In genomic region chr9:66861104-66861767, GRCm38 (mm10) we compare ENCODE assay signal across 10 mouse cellular contexts. TPM values are rescaled to one million over a fixed set of nuclear protein-coding genes. Genes with fewer than 3 reads are reported as not detected.
A peak's percentile ranks its signal among the peaks of the same experiment; 100 is the strongest.
DNase-seq lines count a peak whose midpoint lies in the region; ATAC-seq lines count a peak whose summit lies in the region.
"Had no signal": no experiment of that assay in that cellular context is flagged by ENCODE, and none has a peak within 500 bp of the region (broad histone marks: within the 10 kb centered on the region; RNA-seq: fewer than 3 reads in every experiment).

No protein-coding gene starts in this region.

- WGBS in kidney, embryonic 14.5 days, result 70% methylated on average over 5 of the region's 5 CpGs
- 50% methylated on average over 5 of the region's 5 CpGs for WGBS in embryonic facial prominence, embryonic 15.5 days
- 49% methylated on average over 5 of the region's 5 CpGs for WGBS in hindbrain, embryonic 16.5 days
- WGBS in intestine, embryonic 16.5 days, result 75% methylated on average over 5 of the region's 5 CpGs

- H3K4me1 ChIP-seq in kidney, embryonic 14.5 days (ENCODE audit: control insufficient read depth, insufficient read depth, low read length), result no peaks in the 10 kb centered on the region
- H3K4me1 ChIP-seq in embryonic facial prominence, embryonic 15.5 days, result peaks cover 27% of the 10 kb centered on the region
- peaks cover 5% of the 10 kb centered on the region; the same call in 1 of the 2 replicates for H3K4me1 ChIP-seq in hindbrain, embryonic 16.5 days (ENCODE audit: control insufficient read depth, insufficient read depth, low read depth, low read length)
- H3K4me1 ChIP-seq in intestine, embryonic 16.5 days (ENCODE audit: control insufficient read depth, insufficient read depth, low read length), result no peaks in the 10 kb centered on the region; the same call in 1 of the 2 replicates

- no peak overlapping the region for H3K4me2 ChIP-seq in kidney, embryonic 14.5 days (replicated peaks; ENCODE audit: low read depth, low read length)
- no peak overlapping the region for H3K4me2 ChIP-seq in embryonic facial prominence, embryonic 15.5 days (replicated peaks)
- H3K4me2 ChIP-seq in hindbrain, embryonic 16.5 days (ENCODE audit: low read length), result no peak overlapping the region
- no peak overlapping the region for H3K4me2 ChIP-seq in intestine, embryonic 16.5 days (ENCODE audit: low read depth, low read length)

- no peaks in the 10 kb centered on the region for H3K9me3 ChIP-seq in kidney, embryonic 14.5 days (ENCODE audit: control insufficient read depth, low read length)
- H3K9me3 ChIP-seq in embryonic facial prominence, embryonic 15.5 days (replicated peaks), result no peaks in the 10 kb centered on the region
- no peaks in the 10 kb centered on the region for H3K9me3 ChIP-seq in hindbrain, embryonic 16.5 days (ENCODE audit: control insufficient read depth, low read length)
- H3K9me3 ChIP-seq in intestine, embryonic 16.5 days (ENCODE audit: control insufficient read depth, low read length), result no peaks in the 10 kb centered on the region

- H3K4me3 ChIP-seq in kidney, embryonic 14.5 days (ENCODE audit: low read length), result no peak overlapping the region
- no peak overlapping the region for H3K4me3 ChIP-seq in embryonic facial prominence, embryonic 15.5 days (replicated peaks)
- no peak overlapping the region for H3K4me3 ChIP-seq in hindbrain, embryonic 16.5 days (ENCODE audit: low read length)
- no peak overlapping the region for H3K4me3 ChIP-seq in intestine, embryonic 16.5 days (ENCODE audit: low read length)
- H3K4me3 ChIP-seq: heart, adult 2 months had no signal

- no peak overlapping the region for H3K9ac ChIP-seq in kidney, embryonic 14.5 days (ENCODE audit: low read depth, low read length)
- no peak overlapping the region for H3K9ac ChIP-seq in embryonic facial prominence, embryonic 15.5 days
- no peak overlapping the region for H3K9ac ChIP-seq in hindbrain, embryonic 16.5 days (ENCODE audit: low read depth, low read length)
- no peak overlapping the region for H3K9ac ChIP-seq in intestine, embryonic 16.5 days (ENCODE audit: low read depth, low read length)

- DNase-seq in kidney, postnatal 14 days, result peak; percentile 17
- peak; percentile 4 for DNase-seq in NIH3T3 (ENCODE audit: low read depth)
- DNase-seq in frontal cortex, postnatal 25 days (ENCODE audit: low spot score in 2 of 2), result no peak
- DNase-seq: cerebellum, adult 9-11 months; heart, adult 2 months had no signal

- H3K27me3 ChIP-seq in kidney, embryonic 14.5 days (ENCODE audit: control insufficient read depth, insufficient read depth, low read length), result no peaks in the 10 kb centered on the region
- H3K27me3 ChIP-seq in embryonic facial prominence, embryonic 15.5 days, result no peaks in the 10 kb centered on the region
- no peaks in the 10 kb centered on the region for H3K27me3 ChIP-seq in hindbrain, embryonic 16.5 days (replicated peaks; ENCODE audit: control insufficient read depth, insufficient read depth, low read length)
- H3K27me3 ChIP-seq in intestine, embryonic 16.5 days (replicated peaks; ENCODE audit: control insufficient read depth, insufficient read depth, low read length), result no peaks in the 10 kb centered on the region

- no peak for ATAC-seq in kidney, embryonic 14.5 days (ENCODE audit: low FRiP score, low TSS enrichment)
- no peak for ATAC-seq in embryonic facial prominence, embryonic 15.5 days (ENCODE audit: insufficient number of reproducible peaks, low FRiP score, low TSS enrichment, low read depth)
- ATAC-seq in hindbrain, embryonic 16.5 days, result peak; percentile 42; the same call in 1 of the 2 replicates
- ATAC-seq in intestine, embryonic 16.5 days, result no peak
- ATAC-seq: CD4-positive, CD25-positive, alpha-beta regulatory T cell, adult 4 months had no signal

- H3K36me3 ChIP-seq in kidney, embryonic 14.5 days (ENCODE audit: control insufficient read depth, insufficient read depth, low read length), result peaks cover 7% of the 10 kb centered on the region; the same call in 1 of the 2 replicates
- H3K36me3 ChIP-seq in embryonic facial prominence, embryonic 15.5 days, result peaks cover 18% of the 10 kb centered on the region; the same call in 1 of the 2 replicates
- H3K36me3 ChIP-seq in hindbrain, embryonic 16.5 days (ENCODE audit: control insufficient read depth, insufficient read depth, low read length), result no peaks in the 10 kb centered on the region
- H3K36me3 ChIP-seq in intestine, embryonic 16.5 days (ENCODE audit: control insufficient read depth, insufficient read depth, low read length), result no peaks in the 10 kb centered on the region

- no peak overlapping the region for H3K27ac ChIP-seq in kidney, embryonic 14.5 days (ENCODE audit: low read depth, low read length)
- peak overlapping the region; percentile 75 for H3K27ac ChIP-seq in embryonic facial prominence, embryonic 15.5 days (replicated peaks)
- H3K27ac ChIP-seq in hindbrain, embryonic 16.5 days (ENCODE audit: low read depth, low read length), result 0 out of 2 replicates have a peak overlapping the region, but pooled peaks have one; percentile 24
- no peak overlapping the region for H3K27ac ChIP-seq in intestine, embryonic 16.5 days (ENCODE audit: low read length)
- H3K27ac ChIP-seq: heart, adult 2 months had no signal

RNA-seq across cellular contexts. Expression of gene Aph1c, which starts 26.7 kb away (rescaled TPM):
- 3.3 and 4.7 TPM in 2 replicates for polyA plus RNA-seq in kidney, embryonic 14.5 days (2014; fragmentation: Nextera tagmentation; extraction: Ambion mirVana)
- 5.2 and 5.3 TPM in 2 replicates for polyA plus RNA-seq in embryonic facial prominence, embryonic 15.5 days (2015; fragmentation: Nextera tagmentation; extraction: Ambion mirVana)
- polyA plus RNA-seq in hindbrain, embryonic 16.5 days (2015; fragmentation: Nextera tagmentation; extraction: Ambion mirVana), result 5.0 and 5.2 TPM in 2 replicates
- 4.5 and 6.2 TPM in 2 replicates for polyA plus RNA-seq in intestine, embryonic 16.5 days (2015; fragmentation: Nextera tagmentation; extraction: Ambion mirVana)

RNA-seq across cellular contexts. Expression of gene Rab8b, which starts 58.3 kb away (rescaled TPM):
- 18.0 and 27.3 TPM in 2 replicates for polyA plus RNA-seq in kidney, embryonic 14.5 days (2014; fragmentation: Nextera tagmentation; extraction: Ambion mirVana)
- polyA plus RNA-seq in embryonic facial prominence, embryonic 15.5 days (2015; fragmentation: Nextera tagmentation; extraction: Ambion mirVana), result 23.8 and 24.9 TPM in 2 replicates
- 36.2 and 40.4 TPM in 2 replicates for polyA plus RNA-seq in hindbrain, embryonic 16.5 days (2015; fragmentation: Nextera tagmentation; extraction: Ambion mirVana)
- polyA plus RNA-seq in intestine, embryonic 16.5 days (2015; fragmentation: Nextera tagmentation; extraction: Ambion mirVana), result 18.3 and 18.4 TPM in 2 replicates

Comparison
In these comparisons a context has a peak if more than half of its experiments do, and no peak if none do; other contexts are left out.
1. DNase-seq: peak in kidney, postnatal 14 days (single experiment) and NIH3T3 (single experiment); none in frontal cortex, postnatal 25 days (0 of 2).
2. H3K27ac ChIP-seq: peak in embryonic facial prominence, embryonic 15.5 days (single experiment) and hindbrain, embryonic 16.5 days (single experiment); none in kidney, embryonic 14.5 days (single experiment) and intestine, embryonic 16.5 days (single experiment).